Mouse (Mus musculus) lung, postnatal 0 days (tissue): ENCODE results near the gene Chit1.

Experiments used
- CTCF ChIP-seq: IDR thresholded peaks from 2 replicates; pipeline ENCODE4 v1.5.1; 2016; ENCODE audit warnings: antibody characterized with exemption, mild to moderate bottlenecking
- EP300 ChIP-seq: IDR thresholded peaks from 2 replicates; pipeline ENCODE4 v1.6.1; 2016; ENCODE audit warnings: antibody characterized with exemption, mild to moderate bottlenecking, control low read depth

DNA sequence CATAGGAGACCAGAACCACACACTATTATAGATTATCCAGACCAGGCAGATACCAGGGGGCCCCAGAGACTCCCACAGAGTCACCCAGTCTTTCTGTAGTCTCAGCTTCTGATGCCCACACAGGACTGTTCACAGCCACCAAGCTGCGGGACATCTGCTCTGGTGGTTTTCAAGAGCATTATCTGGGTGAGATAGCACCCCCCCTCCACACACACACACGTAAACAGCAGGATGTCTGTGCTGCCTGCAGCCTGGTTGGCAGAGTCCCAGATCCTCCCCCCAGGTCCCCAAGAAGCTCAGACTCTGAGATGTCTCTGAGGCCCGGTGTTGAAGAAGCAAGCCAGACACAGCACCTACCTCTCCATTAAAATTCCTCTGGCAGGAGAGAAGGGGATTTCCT, 84.5 kb downstream of the Chit1 start:
- TF ChIP-seq EP300 (no peak), CTCF (no peak)
